Mouse (Mus musculus) urinary bladder, postnatal 36 days (tissue): ENCODE results near the gene Iqcj.
A peak's percentile ranks its signal among the peaks of the same experiment; 100 is the strongest.

Source experiments
- DNase-seq, 2 experiments: peaks; one replicate each; pipeline ENCODE4 v3.0.0; 2022; ENCODE audit warnings: low spot score in 2 of 2, mixed read lengths in 1 of 2

The Iqcj gene

GRCm38 (mm10) chr3:67892026-67892705 is at the start of gene Iqcj, which contains the start of gene Iqschfp:
Iqcj (plus strand) TSS chr3:67892220.
Iqschfp (plus strand) TSS chr3:67892232.
- DNase-seq, result no peak

GRCm38 (mm10) chr3:67852397-67852796 is 39.6 kb upstream of the Iqcj start:
- no peak for DNase-seq

- no peak for DNase-seq
These were observed 30.5 kb upstream of the Iqcj start for GRCm38 (mm10) chr3:67861524-67861923.

- DNase-seq, result peak in 1 of 2 experiments; percentile 3
These were observed 24.5 kb upstream of the Iqcj start for GRCm38 (mm10) chr3:67867420-67868065.

GRCm38 (mm10) chr3:67869424-67869823 is 22.6 kb upstream of the Iqcj start:
- DNase-seq, result no peak

- no peak for DNase-seq
These were observed 14.8 kb upstream of the Iqcj start for GRCm38 (mm10) chr3:67877253-67877652.

- no peak for DNase-seq
These were observed 7.7 kb upstream of the Iqcj start for GRCm38 (mm10) chr3:67884335-67884734.

- no peak for DNase-seq
These were observed 5.8 kb upstream of the Iqcj start for GRCm38 (mm10) chr3:67886176-67886575.

- no peak for DNase-seq
These were observed 4.8 kb upstream of the Iqcj start for GRCm38 (mm10) chr3:67887251-67887650.

GRCm38 (mm10) chr3:67892768-67893167 is 748 bp downstream of the Iqcj start:
- no peak for DNase-seq

GRCm38 (mm10) chr3:67902517-67902916 is 10.5 kb downstream of the Iqcj start:
- DNase-seq, result no peak

- no peak for DNase-seq
These were observed 16.6 kb downstream of the Iqcj start for GRCm38 (mm10) chr3:67908586-67908985.

- no peak for DNase-seq
These were observed 26.1 kb downstream of the Iqcj start for GRCm38 (mm10) chr3:67918098-67918497.

GRCm38 (mm10) chr3:67918634-67919259 is 26.7 kb downstream of the Iqcj start:
- DNase-seq, result no peak

GRCm38 (mm10) chr3:67923095-67923494 is 31.1 kb downstream of the Iqcj start:
- DNase-seq, result no peak

- no peak for DNase-seq
These were observed 33.4 kb downstream of the Iqcj start for GRCm38 (mm10) chr3:67925453-67925852.

GRCm38 (mm10) chr3:67930424-67931133 is 38.6 kb downstream of the Iqcj start:
- no peak for DNase-seq

GRCm38 (mm10) chr3:67931181-67931580 is 39.2 kb downstream of the Iqcj start:
- no peak for DNase-seq

GRCm38 (mm10) chr3:67931914-67932313 is 39.9 kb downstream of the Iqcj start:
- no peak for DNase-seq

- no peak for DNase-seq
These were observed 43.8 kb downstream of the Iqcj start for GRCm38 (mm10) chr3:67935829-67936228.

- DNase-seq, result no peak
These were observed 55.0 kb downstream of the Iqcj start for GRCm38 (mm10) chr3:67947000-67947399.

GRCm38 (mm10) chr3:67952517-67952940 is 60.5 kb downstream of the Iqcj start:
- DNase-seq, result no peak
